Comparison of ENCODE assay signal across 16 mouse cellular contexts in genomic region chr13:50064841-50065240, GRCm38 (mm10).
"Had no signal": no experiment of that assay in that cellular context is flagged by ENCODE, and none has a peak within 500 bp of the region (broad histone marks: within the 10 kb centered on the region; RNA-seq: fewer than 3 reads in every experiment).

No protein-coding gene starts in this region.

- H3K36me3 ChIP-seq: neural tube, embryonic 13.5 days; neural tube, embryonic 15.5 days; stomach, embryonic 15.5 days had no signal

- H3K9ac ChIP-seq: neural tube, embryonic 13.5 days; neural tube, embryonic 15.5 days; stomach, embryonic 15.5 days had no signal

- DNase-seq: retina, postnatal 1 day; right cerebral cortex, adult 18-20 months; right cerebral cortex, postnatal 14 days; right cerebral cortex, postnatal 25 days; right cerebral cortex, postnatal 4 days; spleen, adult 18-20 months; thymus, adult 18-20 months; thymus, adult 2 months; thymus, postnatal 14 days; thymus, postnatal 25 days; thymus, postnatal 36 days; thymus, postnatal 4 days had no signal

- H3K9me3 ChIP-seq: neural tube, embryonic 13.5 days; neural tube, embryonic 15.5 days; stomach, embryonic 15.5 days had no signal

- H3K27ac ChIP-seq: neural tube, embryonic 13.5 days; neural tube, embryonic 15.5 days; stomach, embryonic 15.5 days; stomach, postnatal 0 days had no signal

- H3K4me2 ChIP-seq: neural tube, embryonic 13.5 days; neural tube, embryonic 15.5 days; stomach, embryonic 15.5 days had no signal

- H3K4me1 ChIP-seq: neural tube, embryonic 13.5 days; neural tube, embryonic 15.5 days; stomach, embryonic 15.5 days had no signal

- H3K4me3 ChIP-seq: neural tube, embryonic 13.5 days; neural tube, embryonic 15.5 days; stomach, embryonic 15.5 days had no signal

- H3K27me3 ChIP-seq: neural tube, embryonic 13.5 days; neural tube, embryonic 15.5 days; stomach, embryonic 15.5 days had no signal
